Mouse (Mus musculus): ENCODE results near the gene Med12l. TPM values are rescaled to one million over a fixed set of nuclear protein-coding genes. Genes with fewer than 3 reads are reported as not detected.
A peak's percentile ranks its signal among the peaks of the same experiment; 100 is the strongest.
"Not testable (repeated sequence)": the region's sequence is repeated elsewhere in the genome, so short reads cannot be mapped to it uniquely, and the experiment has no call there.

The Med12l gene
- polyA plus RNA-seq, 1 experiment from 2014 or later, result 3.9 TPM

DNA sequence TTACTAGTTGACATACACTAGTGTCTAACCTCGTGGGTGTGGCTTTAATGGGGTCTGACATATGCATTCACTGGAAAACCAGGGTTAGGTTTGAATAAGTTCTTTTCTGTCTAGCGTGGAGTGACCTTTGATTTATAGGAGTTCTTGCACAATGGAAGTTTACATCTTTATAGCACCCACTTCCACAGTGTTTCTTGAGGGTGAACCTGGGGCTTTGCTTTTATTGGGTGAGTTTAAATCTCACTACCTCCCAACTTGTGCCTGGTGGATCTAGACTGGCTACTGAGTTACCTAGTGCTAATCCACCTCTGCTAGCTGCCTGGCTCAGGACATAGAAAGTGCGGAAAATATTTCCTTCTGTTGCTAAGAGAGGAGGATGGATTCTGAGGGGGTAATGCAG, 106.3 kb downstream of the Med12l start:
- H3K9ac ChIP-seq, result no peak overlapping the region
- ATAC-seq (ENCODE audit: low FRiP score), result no peak

DNA sequence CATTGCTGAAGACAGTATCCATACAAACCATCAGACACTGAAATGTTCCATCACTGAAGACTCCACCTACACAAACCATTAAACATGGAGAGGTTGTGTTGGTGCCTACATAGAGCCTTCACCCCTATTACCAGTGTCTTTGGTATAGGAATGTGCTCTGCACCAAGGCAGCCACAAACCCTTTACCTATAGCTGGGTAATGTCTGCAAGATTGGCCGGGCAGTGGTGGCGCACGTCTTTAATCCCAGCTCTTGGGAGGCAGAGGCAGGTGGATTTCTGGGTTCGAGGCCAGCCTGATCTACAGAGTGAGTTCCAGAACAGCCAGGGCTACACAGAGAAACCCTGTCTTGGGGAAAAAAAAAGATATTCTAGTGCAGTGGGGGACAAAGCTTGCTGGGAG, 107.7 kb downstream of the Med12l start:
- H3K4me3 ChIP-seq; H3K9me3 ChIP-seq; H3K27me3 ChIP-seq; H3K9ac ChIP-seq; H3K36me3 ChIP-seq; H3K4me1 ChIP-seq (replicated peaks); H3K4me2 ChIP-seq; H3K27ac ChIP-seq; ATAC-seq (ENCODE audit: low FRiP score): not testable (repeated sequence)
- 94% methylated on average over 4 of the region's 4 CpGs for WGBS

More for the DNA sequence above, 106.3 kb downstream of the Med12l start:
- H3K4me2 ChIP-seq, result no peak overlapping the region
- 90% methylated on average over 3 of the region's 3 CpGs for WGBS
- H3K4me3 ChIP-seq, result no peak overlapping the region
- H3K4me1 ChIP-seq (replicated peaks), result no peaks in the 10 kb centered on the region
- H3K27ac ChIP-seq, result no peak overlapping the region
- H3K36me3 ChIP-seq, result peaks cover 9% of the 10 kb centered on the region; the same call in 1 of the 2 replicates
- H3K9me3 ChIP-seq, result no peaks in the 10 kb centered on the region
- no peaks in the 10 kb centered on the region for H3K27me3 ChIP-seq

DNA sequence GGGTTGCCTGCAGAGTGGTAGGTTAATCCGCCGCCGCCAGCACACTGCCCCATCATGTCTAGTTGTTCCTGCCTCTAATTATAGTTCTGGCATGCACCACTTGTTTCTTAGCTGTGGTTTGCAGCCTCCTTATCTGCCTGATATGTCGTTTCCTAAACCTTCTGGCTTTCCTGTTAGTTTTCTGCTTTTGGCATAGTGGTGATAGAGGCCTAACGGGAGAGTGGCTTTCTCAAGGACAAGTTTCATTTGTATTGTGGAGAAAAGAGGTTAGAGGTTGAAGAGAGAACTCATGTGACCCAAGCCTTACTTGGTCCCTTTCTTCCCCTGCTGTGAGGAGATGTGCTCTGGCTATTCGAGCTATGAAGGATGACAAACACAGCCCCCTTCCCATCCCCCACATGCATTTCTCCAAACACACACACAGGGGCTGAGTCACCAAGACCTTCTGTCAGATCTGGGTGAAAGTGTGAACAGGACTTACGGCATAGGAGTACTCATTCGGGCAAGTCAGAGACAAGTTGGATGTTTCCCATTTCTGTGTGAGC, 108.4 kb downstream of the Med12l start:
- 82% methylated on average over 8 of the region's 8 CpGs for WGBS
- Histone ChIP-seq H3K9ac (no peak overlapping the region), H3K27me3 (no peaks in the 10 kb centered on the region), H3K36me3 (peaks cover 9% of the 10 kb centered on the region; the same call in 1 of the 2 replicates), H3K9me3 (no peaks in the 10 kb centered on the region), H3K4me3 (no peak overlapping the region), H3K4me2 (no peak overlapping the region), H3K27ac (no peak overlapping the region), H3K4me1 (replicated peaks) (no peaks in the 10 kb centered on the region)
- no peak for ATAC-seq (ENCODE audit: low FRiP score)

- peak overlapping the region; percentile 46; the same call in 1 of the 2 replicates for H3K27ac ChIP-seq
- H3K36me3 ChIP-seq, result no peaks in the 10 kb centered on the region
- no peak overlapping the region for H3K4me2 ChIP-seq
- no peak overlapping the region for H3K4me3 ChIP-seq
- no peak overlapping the region for H3K9ac ChIP-seq
- H3K27me3 ChIP-seq, result no peaks in the 10 kb centered on the region
- ATAC-seq (ENCODE audit: low FRiP score), result peak; percentile 64
- WGBS, result 33% methylated on average over 7 of the region's 7 CpGs
- no peaks in the 10 kb centered on the region for H3K9me3 ChIP-seq
- peaks cover 8% of the 10 kb centered on the region; the same call in 1 of the 2 replicates for H3K4me1 ChIP-seq (replicated peaks)
Measured at GRCm38 (mm10) chr3:59121067-59121730, 115.6 kb downstream of the Med12l start.

- no peak for ATAC-seq (ENCODE audit: low FRiP score)
Measured at GRCm38 (mm10) chr3:59121780-59122449, 116.3 kb downstream of the Med12l start.

DNA sequence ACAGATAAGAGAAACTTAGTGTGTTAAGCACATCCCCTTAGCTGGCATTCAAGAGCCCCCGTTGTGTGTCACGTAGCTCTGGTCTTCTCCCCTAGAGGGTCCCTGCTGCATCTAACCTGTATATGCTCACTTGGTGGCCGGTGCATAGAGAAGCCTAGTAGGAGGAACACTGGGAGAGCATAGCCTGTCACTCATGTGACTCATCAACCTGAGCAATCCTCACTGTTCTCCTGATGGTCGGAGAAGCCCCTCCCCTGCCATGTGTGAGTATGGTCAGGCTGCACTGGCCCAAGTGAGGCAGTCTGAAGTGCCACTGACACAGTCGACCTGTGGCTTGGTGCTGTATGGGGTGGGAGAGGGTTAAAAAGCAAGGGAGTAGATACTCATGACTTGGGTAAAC, 119.4 kb downstream of the Med12l start:
- Histone ChIP-seq H3K9ac (no peak overlapping the region), H3K4me1 (replicated peaks) (peaks cover 8% of the 10 kb centered on the region; the same call in 1 of the 2 replicates), H3K4me2 (no peak overlapping the region), H3K27ac (no peak overlapping the region), H3K36me3 (no peaks in the 10 kb centered on the region), H3K9me3 (no peaks in the 10 kb centered on the region), H3K4me3 (no peak overlapping the region), H3K27me3 (no peaks in the 10 kb centered on the region)
- 83% methylated on average over 5 of the region's 5 CpGs for WGBS
- ATAC-seq (ENCODE audit: low FRiP score), result no peak

More at GRCm38 (mm10) chr3:59121780-59122449, 116.3 kb downstream of the Med12l start:
- no peaks in the 10 kb centered on the region for H3K27me3 ChIP-seq
- no peaks in the 10 kb centered on the region for H3K9me3 ChIP-seq
- peaks cover 8% of the 10 kb centered on the region; the same call in 1 of the 2 replicates for H3K4me1 ChIP-seq (replicated peaks)
- H3K9ac ChIP-seq, result no peak overlapping the region
- no peaks in the 10 kb centered on the region for H3K36me3 ChIP-seq
- 62% methylated on average over 7 of the region's 7 CpGs for WGBS
- no peak overlapping the region for H3K4me3 ChIP-seq
- no peak overlapping the region; the same call in 1 of the 2 replicates for H3K27ac ChIP-seq
- H3K4me2 ChIP-seq, result no peak overlapping the region

DNA sequence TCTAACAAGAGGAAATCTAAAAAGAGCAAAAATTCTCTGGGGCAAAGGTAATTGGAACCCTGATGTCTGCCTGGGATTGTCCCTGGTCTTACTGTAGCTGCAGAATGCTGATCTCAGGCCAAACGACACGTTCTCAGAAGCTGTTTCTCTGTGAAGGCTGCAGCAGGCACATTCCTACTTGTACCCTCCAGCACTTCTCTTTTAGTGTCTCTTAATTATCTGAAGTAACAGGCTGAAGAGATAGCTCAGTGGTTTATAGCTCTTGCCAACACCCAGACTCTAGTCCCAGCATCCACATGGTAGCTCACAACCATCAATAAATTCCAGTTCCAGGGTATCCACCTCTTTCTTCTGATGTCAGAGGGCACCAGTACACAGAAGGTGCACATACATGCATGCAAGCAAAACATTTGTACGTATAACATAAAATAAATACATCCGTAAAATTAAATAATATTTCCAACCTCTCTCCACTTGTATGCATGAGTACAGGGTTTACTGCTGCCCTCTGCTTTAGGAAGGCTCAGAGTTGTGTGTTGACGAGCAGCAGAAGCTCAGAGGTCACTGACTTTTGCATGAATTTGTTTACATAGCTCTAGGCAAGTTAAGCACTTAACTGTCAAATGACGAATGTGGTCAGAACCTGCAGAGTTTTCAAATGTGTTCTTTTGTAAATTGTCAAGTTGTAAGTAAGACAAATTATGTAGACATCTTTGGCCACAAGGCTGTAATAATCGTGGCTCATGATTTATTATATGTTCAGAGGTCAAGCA, 120.3 kb downstream of the Med12l start:
- H3K9me3 ChIP-seq, result no peaks in the 10 kb centered on the region
- no peaks in the 10 kb centered on the region for H3K27me3 ChIP-seq
- no peak overlapping the region for H3K27ac ChIP-seq
- no peaks in the 10 kb centered on the region for H3K36me3 ChIP-seq
- no peak overlapping the region for H3K9ac ChIP-seq
- 68% methylated on average over 7 of the region's 7 CpGs for WGBS
- peaks cover 7% of the 10 kb centered on the region; the same call in 1 of the 2 replicates for H3K4me1 ChIP-seq (replicated peaks)
- no peak overlapping the region for H3K4me3 ChIP-seq
- H3K4me2 ChIP-seq, result no peak overlapping the region
- ATAC-seq (ENCODE audit: low FRiP score), result no peak

DNA sequence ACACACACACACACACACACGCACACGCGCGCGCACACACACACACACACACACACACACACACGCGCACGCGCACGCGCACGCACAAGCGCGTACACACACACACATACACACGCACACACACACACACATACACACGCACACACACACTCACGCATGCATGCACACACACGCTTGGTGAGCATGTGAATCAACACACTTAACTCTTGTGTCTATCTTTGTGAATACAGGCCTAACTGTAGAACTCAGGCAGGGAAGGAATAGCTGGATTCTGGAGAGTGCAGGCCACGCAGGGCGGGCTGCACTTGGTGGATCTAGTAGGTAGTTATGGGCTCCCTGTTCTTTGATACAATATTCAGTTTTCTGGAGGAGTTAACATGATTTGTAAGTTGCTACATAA, 123.1 kb downstream of the Med12l start:
- Histone ChIP-seq H3K27me3 (no peaks in the 10 kb centered on the region), H3K9me3 (no peaks in the 10 kb centered on the region), H3K36me3 (no peaks in the 10 kb centered on the region), H3K4me3 (no peak overlapping the region), H3K4me2 (no peak overlapping the region), H3K27ac (no peak overlapping the region), H3K4me1 (replicated peaks) (no peaks in the 10 kb centered on the region), H3K9ac (no peak overlapping the region)
- ATAC-seq (ENCODE audit: low FRiP score), result no peak
- WGBS, result 93% methylated on average over 20 of the region's 20 CpGs

GRCm38 (mm10) chr3:59129547-59129946, 123.9 kb downstream of the Med12l start:
- Histone ChIP-seq H3K4me3 (no peak overlapping the region), H3K27me3 (no peaks in the 10 kb centered on the region), H3K9ac (no peak overlapping the region), H3K36me3 (no peaks in the 10 kb centered on the region), H3K4me1 (replicated peaks) (no peaks in the 10 kb centered on the region), H3K4me2 (no peak overlapping the region), H3K9me3 (no peaks in the 10 kb centered on the region), H3K27ac (no peak overlapping the region)
- ATAC-seq (ENCODE audit: low FRiP score), result no peak
- WGBS, result 91% methylated on average over 3 of the region's 3 CpGs

DNA sequence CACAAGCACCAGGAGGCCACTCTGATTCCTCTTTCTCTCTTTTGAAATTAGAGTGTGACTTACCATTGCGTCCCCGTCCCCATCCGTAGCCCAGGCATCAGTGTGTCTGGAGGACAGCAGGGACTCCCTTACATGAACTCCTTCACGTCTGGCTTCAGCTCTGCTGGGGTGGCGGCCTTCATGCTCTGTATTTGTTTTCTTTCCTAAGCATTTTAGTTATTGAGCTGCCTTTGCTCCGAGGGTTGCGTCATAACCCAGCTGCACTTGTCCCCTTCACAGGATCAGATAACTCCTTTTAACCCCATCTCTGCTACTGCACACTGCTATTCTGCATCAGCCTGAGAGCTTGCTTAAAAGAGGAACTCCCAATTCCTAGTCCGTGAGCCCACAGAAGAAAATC, 124.8 kb downstream of the Med12l start:
- ATAC-seq (ENCODE audit: low FRiP score), result no peak
- 76% methylated on average over 8 of the region's 8 CpGs for WGBS

GRCm38 (mm10) chr3:59131081-59131480, 125.5 kb downstream of the Med12l start:
- Histone ChIP-seq H3K9ac (no peak overlapping the region), H3K9me3 (no peaks in the 10 kb centered on the region), H3K27ac (no peak overlapping the region), H3K4me1 (replicated peaks) (no peaks in the 10 kb centered on the region), H3K4me3 (no peak overlapping the region), H3K36me3 (no peaks in the 10 kb centered on the region), H3K27me3 (no peaks in the 10 kb centered on the region), H3K4me2 (no peak overlapping the region)
- ATAC-seq (ENCODE audit: low FRiP score), result no peak
- WGBS, result 80% methylated on average over 4 of the region's 4 CpGs

More for the DNA sequence above, 124.8 kb downstream of the Med12l start:
- no peaks in the 10 kb centered on the region for H3K36me3 ChIP-seq
- no peak overlapping the region for H3K4me3 ChIP-seq
- H3K4me2 ChIP-seq, result no peak overlapping the region
- no peaks in the 10 kb centered on the region for H3K27me3 ChIP-seq
- no peak overlapping the region for H3K27ac ChIP-seq
- H3K9me3 ChIP-seq, result no peaks in the 10 kb centered on the region
- no peaks in the 10 kb centered on the region for H3K4me1 ChIP-seq (replicated peaks)
- no peak overlapping the region for H3K9ac ChIP-seq

DNA sequence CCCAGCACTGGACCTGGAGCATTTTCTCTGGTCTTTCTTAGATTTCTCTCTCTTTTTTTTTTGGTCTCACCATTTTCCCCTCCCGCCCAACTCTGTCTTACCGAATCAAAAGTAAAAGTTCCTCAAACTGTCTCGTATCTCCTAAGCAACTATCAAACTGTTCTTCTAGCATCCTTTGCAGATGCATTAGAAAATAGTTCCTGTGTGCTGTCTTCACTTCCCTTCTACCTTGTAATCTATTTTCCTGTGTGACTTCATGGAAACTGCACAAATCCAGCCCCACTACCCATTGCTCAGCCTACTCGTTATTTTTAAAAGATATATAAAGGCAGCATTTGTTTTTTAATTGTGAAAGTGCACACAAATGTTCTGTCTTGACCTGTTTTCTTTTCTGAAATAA, 126.3 kb downstream of the Med12l start:
- Histone ChIP-seq H3K4me1 (replicated peaks) (no peaks in the 10 kb centered on the region), H3K36me3 (no peaks in the 10 kb centered on the region), H3K4me2 (no peak overlapping the region), H3K27ac (no peak overlapping the region), H3K9me3 (no peaks in the 10 kb centered on the region), H3K4me3 (no peak overlapping the region), H3K9ac (no peak overlapping the region), H3K27me3 (no peaks in the 10 kb centered on the region)
- no peak for ATAC-seq (ENCODE audit: low FRiP score)
- WGBS, result 94% methylated on average over 4 of the region's 4 CpGs
